7 mouse cellular contexts compared by ENCODE assay signal in genomic region chr16:97850667-97851060, GRCm38 (mm10). TPM values are rescaled to one million over a fixed set of nuclear protein-coding genes. Genes with fewer than 3 reads are reported as not detected.
DNase-seq lines count a peak whose midpoint lies in the region; ATAC-seq and TF ChIP-seq lines count a peak whose summit lies in the region.

No protein-coding gene starts in this region.

- H3K9me3 ChIP-seq in lung, postnatal 0 days (ENCODE audit: low read length): no peaks in the 10 kb centered on the region
- H3K9me3 ChIP-seq in midbrain, embryonic 11.5 days (ENCODE audit: control insufficient read depth, low read length): no peaks in the 10 kb centered on the region

- H3K4me3 ChIP-seq in lung, postnatal 0 days (ENCODE audit: low read depth, low read length): peak overlapping the region; percentile 93
- peak overlapping the region; percentile 75 for H3K4me3 ChIP-seq in midbrain, embryonic 11.5 days (ENCODE audit: low read depth, low read length)

- H3K27ac ChIP-seq in lung, postnatal 0 days (ENCODE audit: low read length): peak overlapping the region; percentile 99
- H3K27ac ChIP-seq in midbrain, embryonic 11.5 days (ENCODE audit: low read depth, low read length): peak overlapping the region; percentile 94

- peak; percentile 65 for DNase-seq in lung, postnatal 0 days (ENCODE audit: low spot score)
- DNase-seq in lung, postnatal 25 days (ENCODE audit: low spot score): no peak
- DNase-seq in large intestine, adult 2 months (ENCODE audit: low read depth, low spot score): peak; percentile 24
- DNase-seq in midbrain, embryonic 11.5 days (ENCODE audit: low spot score, missing footprints): peak; percentile 90
- no peak for DNase-seq in adrenal gland, adult 2 months

- ATAC-seq in lung, postnatal 0 days: peak; percentile 24
- ATAC-seq in activated CD4-positive, CD25-positive, alpha-beta regulatory T cell, adult 4 months: peak; percentile 12
- peak; percentile 26 for ATAC-seq in erythroblast, adult 5-6 weeks (replicated peaks; ENCODE audit: low FRiP score, poor library complexity, severe bottlenecking)
- no peak; the same call in 1 of the 2 replicates for ATAC-seq in midbrain, embryonic 11.5 days (ENCODE audit: low FRiP score)

- peaks cover 8% of the 10 kb centered on the region; the same call in 1 of the 2 replicates for H3K4me1 ChIP-seq in lung, postnatal 0 days (ENCODE audit: insufficient read depth, low read depth, low read length)
- H3K4me1 ChIP-seq in midbrain, embryonic 11.5 days (ENCODE audit: control insufficient read depth, insufficient read depth, low read length): peaks cover 6% of the 10 kb centered on the region; the same call in 1 of the 2 replicates

- H3K36me3 ChIP-seq in lung, postnatal 0 days (ENCODE audit: insufficient read depth, low read length): no peaks in the 10 kb centered on the region
- H3K36me3 ChIP-seq in midbrain, embryonic 11.5 days (ENCODE audit: control insufficient read depth, insufficient read depth, low read length): no peaks in the 10 kb centered on the region

- peak overlapping the region; percentile 98 for H3K9ac ChIP-seq in lung, postnatal 0 days (replicated peaks; ENCODE audit: low read depth)
- peak overlapping the region; percentile 94 for H3K9ac ChIP-seq in midbrain, embryonic 11.5 days (ENCODE audit: low read length)

- no peaks in the 10 kb centered on the region for H3K27me3 ChIP-seq in lung, postnatal 0 days (replicated peaks; ENCODE audit: insufficient read depth, low read length)
- H3K27me3 ChIP-seq in midbrain, embryonic 11.5 days (ENCODE audit: control insufficient read depth, insufficient read depth, low read length): no peaks in the 10 kb centered on the region

- peak overlapping the region; percentile 74 for H3K4me2 ChIP-seq in lung, postnatal 0 days (replicated peaks; ENCODE audit: low read depth, low read length)
- H3K4me2 ChIP-seq in midbrain, embryonic 11.5 days: peak overlapping the region; percentile 75

- WGBS in lung, postnatal 0 days: under 1% methylated on average over 10 of the region's 11 CpGs
- 0% methylated on average over 9 of the region's 11 CpGs for WGBS in large intestine, adult 2 months
- 2% methylated on average over 11 of the region's 11 CpGs for WGBS in midbrain, embryonic 11.5 days

- no peak for TF ChIP-seq CTCF in lung, postnatal 0 days (IDR thresholded peaks at IDR 0.05)

- no peak for TF ChIP-seq EP300 in lung, postnatal 0 days (IDR thresholded peaks at IDR 0.05)

RNA-seq across cellular contexts. Expression of gene Prdm15, which starts 1.0 kb away (rescaled TPM):
- 2.8 and 3.7 TPM in 2 replicates for polyA plus RNA-seq in lung, postnatal 0 days (2015; fragmentation: Nextera tagmentation; extraction: Ambion mirVana)
- polyA plus RNA-seq in activated CD4-positive, CD25-positive, alpha-beta regulatory T cell, adult 4 months (2017; shearing (Covaris generic)): 10 to 100 TPM; 10.6 to 14.5 TPM
- total RNA-seq in erythroblast, adult 5-6 weeks (2015; ENCODE audit: low replicate concordance): 5.0 and 16.5 TPM in 2 replicates
- 2.3 and 3.6 TPM in 2 replicates for total RNA-seq in erythroblast, adult 5-6 weeks (2017; ENCODE audit: low replicate concordance)
- 5.1 and 10.8 TPM in 2 replicates for polyA plus RNA-seq in large intestine, adult 2 months (2012; rRNA removed)
- 12.0 and 12.2 TPM in 2 replicates for polyA plus RNA-seq in midbrain, embryonic 11.5 days (2014; fragmentation: Nextera tagmentation; extraction: Ambion mirVana)
- 10 to 100 TPM in 1 of 2 experiments, 1 to 10 TPM in 1; 8.4 to 11.3 TPM for total RNA-seq in adrenal gland, adult 2 months (2021)
- polyA plus RNA-seq in adrenal gland, adult 2 months (2012; rRNA removed): 6.6 and 7.1 TPM in 2 replicates

Comparison
In these comparisons a context has a peak if more than half of its experiments do, and no peak if none do; other contexts are left out.
1. DNase-seq: peak in lung, postnatal 0 days (single experiment), large intestine, adult 2 months (single experiment) and midbrain, embryonic 11.5 days (single experiment); none in lung, postnatal 25 days (single experiment) and adrenal gland, adult 2 months (single experiment).